Mouse (Mus musculus): ENCODE results near the gene Tmem164.

DNA sequence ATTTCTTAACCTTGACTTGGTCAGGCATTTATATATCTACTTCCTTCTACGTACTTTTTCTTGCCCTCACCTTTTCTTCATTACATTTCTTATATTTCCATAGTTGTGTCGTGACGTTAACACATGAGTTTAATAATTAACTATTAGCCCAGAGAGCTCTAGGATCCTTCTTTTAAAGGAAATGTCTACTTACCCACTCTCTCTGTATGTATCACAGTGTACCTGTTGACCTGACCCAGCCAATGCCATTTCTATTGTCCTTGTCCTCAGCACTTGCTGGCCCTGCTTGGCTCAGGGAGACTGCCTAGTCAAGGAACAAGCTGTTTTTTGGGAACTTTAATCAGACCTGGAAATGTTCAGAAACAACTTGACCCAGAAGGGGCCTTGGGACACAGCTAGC lies 40.7 kb downstream of the Tmem164 start:
- TF ChIP-seq POLR2A (IDR thresholded peaks at IDR 0.05; ENCODE audit: borderline replicate concordance, extremely low read depth, insufficient read depth, insufficient read length, poor library complexity, severe bottlenecking) (no peak), CTCF (IDR thresholded peaks at IDR 0.05; ENCODE audit: borderline replicate concordance, extremely low read depth, insufficient read depth, insufficient read length) (no peak)
